Mouse (Mus musculus) olfactory bulb, adult 2 months (tissue): ENCODE measurements around the gene Rnf10.

Experiments
- CTCF ChIP-seq: fragments of 200-500 bp; IDR thresholded peaks from 2 replicates; pipeline ENCODE4 v1.5.1; 2012; ENCODE audit warnings: low read depth, mild to moderate bottlenecking, low read length, moderate library complexity; ENCODE audit not compliant: insufficient read depth
- POLR2A ChIP-seq: fragments of 200-500 bp; IDR thresholded peaks from 2 replicates; pipeline ENCODE4 v1.6.1; 2012; ENCODE audit warnings: mild to moderate bottlenecking, low read depth, low read length, moderate library complexity; ENCODE audit not compliant: insufficient read depth

- no peak for TF ChIP-seq CTCF
- no peak for TF ChIP-seq POLR2A
These were observed 3.3 kb upstream of the Rnf10 start for GRCm38 (mm10) chr5:115275998-115276397.
